Mouse (Mus musculus) kidney, postnatal 10 days (tissue): Measurements from ENCODE around the gene Alyref.
"Not testable (repeated sequence)": the region's sequence is repeated elsewhere in the genome, so short reads cannot be mapped to it uniquely, and the experiment has no call there.

Experiments used
- DNase-seq: peaks from one replicate; pipeline ENCODE4 v3.0.0; 2021; ENCODE audit warnings: mixed read lengths

Alyref gene

GRCm38 (mm10) chr11:120572752-120573584 lies 25.2 kb downstream of the Alyref start, which contains the start of gene P4hb:
Gene P4hb, minus strand, starts transcription at chr11:120573253.
- DNase-seq = peak; percentile 100

DNA sequence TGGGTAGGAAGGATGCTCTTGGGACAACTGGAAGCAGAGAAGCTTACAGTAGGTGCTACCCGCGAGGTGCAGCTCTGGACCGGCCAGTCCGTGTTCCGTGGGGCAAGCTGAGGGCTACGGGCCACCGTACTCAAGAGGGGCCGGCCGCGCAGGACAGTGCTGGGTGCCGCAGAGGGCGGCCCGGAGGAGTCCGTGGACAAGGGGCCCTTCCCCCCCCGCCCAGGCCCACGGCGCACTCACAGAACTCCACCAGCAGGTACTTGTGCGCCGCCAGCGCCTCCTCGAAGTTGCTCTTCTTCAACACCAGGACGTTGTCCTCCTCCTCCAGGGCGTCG lies 25.8 kb downstream of the Alyref start:
- no peak for DNase-seq

DNA sequence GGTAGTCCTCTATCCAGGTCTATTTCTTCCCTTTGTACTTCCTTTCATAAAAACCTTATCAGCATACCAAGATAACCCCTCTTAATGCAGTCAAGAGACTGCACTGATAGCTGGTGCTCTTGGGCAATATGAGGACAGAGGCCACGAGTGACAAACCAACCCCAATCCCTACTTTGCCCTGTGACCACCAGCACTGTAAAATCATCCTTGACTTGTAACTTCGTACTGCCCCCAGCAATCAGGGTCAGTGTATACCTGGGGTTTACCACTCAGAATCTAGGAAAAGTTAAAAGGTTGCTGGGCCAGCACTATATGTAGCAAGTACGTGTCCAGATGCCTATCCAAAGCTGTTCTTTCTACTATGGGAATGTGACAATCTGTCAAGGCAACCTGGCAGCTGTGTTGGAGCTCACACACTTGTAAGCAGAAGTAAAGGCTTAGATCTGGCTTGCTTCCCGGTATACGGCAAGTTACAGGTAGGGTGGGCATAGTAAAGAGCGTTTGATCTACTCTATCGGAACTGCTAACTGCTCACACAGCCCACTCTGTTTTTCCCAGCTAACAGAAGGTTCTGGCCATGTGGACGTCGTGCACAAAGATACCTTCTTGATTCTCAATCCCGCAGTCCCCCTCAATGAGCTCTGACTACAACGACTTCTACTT lies 26.3 kb downstream of the Alyref start:
- DNase-seq = no peak

DNA sequence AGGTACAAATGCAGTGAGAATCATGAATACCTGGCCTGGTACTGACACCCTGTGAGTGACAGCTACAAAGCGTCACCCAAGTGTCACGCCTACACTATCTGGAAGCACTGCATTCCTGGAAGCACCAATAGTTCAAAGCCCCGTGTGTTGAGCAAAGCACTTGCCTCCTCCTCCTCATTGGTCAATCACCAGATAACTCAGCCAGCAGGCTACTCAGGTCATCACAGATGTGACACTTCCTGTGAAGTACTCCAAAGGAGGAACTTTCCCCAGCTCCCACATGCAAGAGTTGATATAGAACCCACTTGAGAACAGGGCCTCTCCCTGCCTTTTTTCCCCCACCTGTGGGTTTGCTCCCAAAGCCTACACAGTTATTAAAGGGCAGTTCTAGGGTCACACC lies 27.0 kb downstream of the Alyref start:
- DNase-seq = no peak

DNA sequence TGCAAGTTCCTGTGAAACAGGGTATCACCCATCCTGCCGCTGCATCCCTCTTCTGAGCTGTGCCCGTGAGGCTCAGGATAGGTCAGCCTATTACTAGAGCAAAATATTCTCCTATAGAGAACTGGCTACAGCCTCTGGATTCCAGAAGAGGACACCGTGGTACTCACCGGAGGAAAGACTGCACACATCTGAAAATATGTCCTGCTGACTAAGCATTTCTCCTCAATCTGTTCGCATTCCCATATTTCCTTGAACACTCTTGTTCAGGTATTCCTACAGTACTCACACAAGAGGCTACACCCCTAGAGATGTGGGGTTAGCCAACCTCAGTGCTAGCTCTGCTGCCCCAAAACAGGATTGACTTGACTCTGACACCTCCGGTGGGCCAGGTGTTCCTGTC lies 29.8 kb downstream of the Alyref start:
- no peak for DNase-seq

GRCm38 (mm10) chr11:120565114-120565513 lies 33.1 kb downstream of the Alyref start:
- DNase-seq = no peak

DNA sequence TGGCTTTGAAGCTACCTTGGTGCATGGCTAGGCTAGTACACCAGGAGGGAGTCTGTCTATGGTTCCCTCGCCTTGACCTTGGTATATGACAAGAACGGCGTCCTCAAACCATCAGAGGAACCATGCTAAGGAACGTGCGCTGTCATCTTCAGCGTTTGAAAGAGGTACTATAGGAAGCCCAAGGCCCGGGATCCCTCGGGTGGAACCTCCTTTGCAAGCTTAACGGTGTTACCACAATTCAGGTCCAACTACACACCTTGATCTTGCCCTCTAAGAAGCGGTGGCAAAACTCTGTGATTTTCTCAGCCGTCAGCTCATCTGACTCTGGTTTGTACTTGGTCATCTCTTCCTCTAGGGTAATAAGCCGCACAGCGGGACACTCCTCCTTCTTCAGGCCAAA lies 35.2 kb downstream of the Alyref start:
- no peak for DNase-seq

- no peak for DNase-seq
Measured at GRCm38 (mm10) chr11:120560952-120561728, 37.0 kb downstream of the Alyref start.

GRCm38 (mm10) chr11:120558843-120559242 lies 39.3 kb downstream of the Alyref start:
- DNase-seq = not testable (repeated sequence)

- DNase-seq = no peak
Measured at GRCm38 (mm10) chr11:120555260-120555659, 42.9 kb downstream of the Alyref start.

GRCm38 (mm10) chr11:120554834-120555233 lies 43.3 kb downstream of the Alyref start:
- no peak for DNase-seq

- no peak for DNase-seq
Measured at GRCm38 (mm10) chr11:120552736-120553135, 45.4 kb downstream of the Alyref start.

- DNase-seq = no peak
Measured at GRCm38 (mm10) chr11:120550810-120551440, 47.2 kb downstream of the Alyref start, which contains the start of gene Ppp1r27. Gene Ppp1r27, minus strand, starts transcription at chr11:120551132.

DNA sequence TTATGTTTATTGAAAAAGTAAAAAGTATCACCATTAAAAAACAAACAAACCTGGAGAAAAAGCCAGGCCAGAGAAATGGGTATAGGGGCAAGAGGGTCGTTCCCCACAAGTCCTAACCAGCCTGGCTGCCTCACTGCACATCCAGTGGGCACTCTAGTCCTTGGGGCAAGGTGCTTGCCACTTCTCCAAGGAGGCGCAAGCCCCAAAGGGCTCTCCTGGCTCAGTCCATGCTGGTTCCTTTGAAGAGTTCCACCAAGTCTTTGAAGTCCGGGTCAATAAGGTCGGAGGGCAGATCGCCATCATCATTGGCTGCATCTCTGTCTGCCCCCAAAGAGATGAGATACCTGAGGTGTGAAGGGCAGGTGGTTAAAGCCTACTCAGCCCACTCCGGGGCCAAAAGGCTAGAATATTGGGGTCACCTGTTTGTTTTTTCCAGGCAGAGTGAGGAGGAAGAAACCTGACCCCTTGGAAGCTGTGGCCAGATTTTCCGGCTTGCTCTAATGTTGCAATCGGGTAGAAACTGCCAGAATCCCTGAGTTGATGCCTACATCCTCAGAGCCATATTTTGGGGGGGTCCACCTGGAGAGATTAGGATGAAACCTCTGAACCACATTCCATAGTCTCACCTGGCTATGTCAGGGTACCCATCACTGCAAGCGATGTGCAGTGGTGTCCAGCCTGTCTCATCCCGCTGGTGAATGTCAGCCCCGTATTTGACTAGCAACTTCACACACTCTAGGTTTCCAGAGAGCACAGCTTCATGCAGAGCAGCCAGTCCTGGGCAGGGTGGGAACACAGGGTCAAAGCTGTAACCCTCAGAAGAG lies 48.0 kb downstream of the Alyref start:
- peak; percentile 42 for DNase-seq

GRCm38 (mm10) chr11:120549168-120549945 lies 48.8 kb downstream of the Alyref start, which contains the start of gene Mcrip1:
Gene Mcrip1, minus strand, starts transcription at chr11:120549727.
- DNase-seq = peak; percentile 98

GRCm38 (mm10) chr11:120548786-120549167 lies 49.4 kb downstream of the Alyref start:
- DNase-seq = no peak

- no peak for DNase-seq
Measured at GRCm38 (mm10) chr11:120548214-120548613, 50.0 kb downstream of the Alyref start.

GRCm38 (mm10) chr11:120547469-120547868 lies 50.7 kb downstream of the Alyref start:
- DNase-seq = no peak

GRCm38 (mm10) chr11:120545964-120546363 lies 52.2 kb downstream of the Alyref start:
- peak; percentile 56 for DNase-seq

DNA sequence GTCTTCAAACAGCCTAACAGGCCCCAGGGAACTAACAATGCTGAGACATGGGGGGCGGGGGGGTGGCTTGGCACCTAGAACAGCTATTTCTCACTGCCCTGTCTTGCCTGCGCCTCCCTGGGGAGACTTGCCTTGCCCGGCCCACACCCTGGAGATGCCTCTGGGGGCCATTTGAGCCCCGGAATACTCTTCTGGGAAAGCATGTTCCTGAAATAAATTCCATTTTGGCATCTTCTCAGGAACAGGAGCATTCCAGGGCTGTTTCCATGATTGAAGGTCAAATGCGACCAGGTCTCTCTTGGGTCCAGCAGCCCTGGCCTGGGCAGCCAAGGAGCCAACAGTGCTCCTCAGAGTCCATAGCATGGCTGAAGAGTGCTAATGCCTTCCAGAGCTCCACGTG lies 55.8 kb downstream of the Alyref start:
- DNase-seq = no peak
